Mouse (Mus musculus): ENCODE results near the gene Nme6.
"Not testable (repeated sequence)": the region's sequence is repeated elsewhere in the genome, so short reads cannot be mapped to it uniquely, and the experiment has no call there.

Nme6 gene

DNA sequence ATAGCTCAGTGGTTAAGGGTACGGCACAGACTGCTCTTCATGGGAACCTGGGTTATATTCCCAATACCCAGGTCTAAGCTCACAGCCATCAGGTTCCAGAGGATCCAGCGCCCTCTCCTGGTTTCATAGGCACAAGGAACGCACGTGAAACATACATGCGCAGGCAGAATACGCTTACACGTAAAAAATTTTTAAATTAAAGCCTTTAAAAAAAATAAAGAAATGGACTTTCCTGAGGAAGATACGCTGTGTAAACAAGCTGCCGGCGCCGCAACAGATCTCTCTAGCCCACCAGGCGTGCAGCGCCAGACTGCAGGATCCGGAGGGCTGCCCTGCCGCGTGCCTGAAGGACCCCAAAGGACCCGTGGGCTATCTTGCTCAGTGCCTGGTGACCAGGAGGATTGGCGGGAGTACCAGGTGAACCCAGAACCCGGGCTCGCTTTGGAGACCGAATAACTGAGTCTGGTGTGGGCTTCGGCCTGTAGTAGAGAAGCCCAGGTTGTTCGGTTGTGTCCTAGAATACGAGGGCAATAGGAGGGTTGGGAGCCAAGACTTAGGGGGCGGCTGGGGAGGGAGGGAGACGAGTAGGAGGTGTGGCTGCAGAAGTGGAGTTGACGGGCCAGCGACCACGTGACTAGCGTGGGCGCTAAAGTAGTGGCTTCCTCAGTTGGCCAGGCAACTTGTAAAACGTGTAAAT is at the start of gene Nme6:
Gene Nme6, plus strand, starts transcription at position 359 of the 697 bp plus-strand sequence.
- DNase-seq (ENCODE audit: extremely low spot score, low spot score) = peak; percentile 97

- not testable (repeated sequence) for DNase-seq (ENCODE audit: extremely low spot score, low spot score)
Measured at GRCm38 (mm10) chr9:109790570-109790969, 42.0 kb upstream of the Nme6 start, which contains the start of gene Fbxw27. Fbxw27 (minus strand) TSS chr9:109790670.

GRCm38 (mm10) chr9:109795221-109795620 is 37.3 kb upstream of the Nme6 start:
- no peak for DNase-seq (ENCODE audit: extremely low spot score, low spot score)

GRCm38 (mm10) chr9:109795811-109796210 is 36.7 kb upstream of the Nme6 start:
- no peak for DNase-seq (ENCODE audit: extremely low spot score, low spot score)

- DNase-seq (ENCODE audit: extremely low spot score, low spot score) = peak; percentile 19
Measured at GRCm38 (mm10) chr9:109798051-109798450, 34.5 kb upstream of the Nme6 start.

GRCm38 (mm10) chr9:109805596-109805995 is 27.0 kb upstream of the Nme6 start:
- DNase-seq (ENCODE audit: extremely low spot score, low spot score) = not testable (repeated sequence)

GRCm38 (mm10) chr9:109806260-109806659 is 26.3 kb upstream of the Nme6 start:
- no peak for DNase-seq (ENCODE audit: extremely low spot score, low spot score)

- no peak for DNase-seq (ENCODE audit: extremely low spot score, low spot score)
Measured at GRCm38 (mm10) chr9:109806695-109807293, 25.8 kb upstream of the Nme6 start.

DNA sequence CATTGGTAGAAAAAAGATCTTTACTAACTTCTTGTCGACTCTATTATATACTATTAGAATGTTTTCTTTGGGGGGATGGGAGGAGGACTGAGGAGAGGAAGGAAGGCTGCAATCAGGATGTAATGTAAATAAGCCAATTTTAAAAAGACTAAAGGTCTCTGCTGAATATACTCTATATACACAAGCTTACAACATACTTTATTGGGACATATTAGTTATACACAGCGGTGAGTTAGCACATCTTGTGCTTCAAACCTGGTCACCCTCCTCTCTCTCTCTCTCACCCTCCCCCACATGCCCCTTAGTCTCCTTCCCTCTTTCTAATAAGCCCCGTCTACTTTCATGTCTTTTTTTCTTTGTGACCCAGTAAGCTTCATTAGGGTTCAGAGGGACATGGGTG is 24.7 kb upstream of the Nme6 start:
- DNase-seq (ENCODE audit: extremely low spot score, low spot score) = no peak

GRCm38 (mm10) chr9:109811980-109812379 is 20.6 kb upstream of the Nme6 start, which contains the start of gene Spink8:
Spink8 (plus strand) TSS chr9:109812280.
- DNase-seq (ENCODE audit: extremely low spot score, low spot score) = no peak

DNA sequence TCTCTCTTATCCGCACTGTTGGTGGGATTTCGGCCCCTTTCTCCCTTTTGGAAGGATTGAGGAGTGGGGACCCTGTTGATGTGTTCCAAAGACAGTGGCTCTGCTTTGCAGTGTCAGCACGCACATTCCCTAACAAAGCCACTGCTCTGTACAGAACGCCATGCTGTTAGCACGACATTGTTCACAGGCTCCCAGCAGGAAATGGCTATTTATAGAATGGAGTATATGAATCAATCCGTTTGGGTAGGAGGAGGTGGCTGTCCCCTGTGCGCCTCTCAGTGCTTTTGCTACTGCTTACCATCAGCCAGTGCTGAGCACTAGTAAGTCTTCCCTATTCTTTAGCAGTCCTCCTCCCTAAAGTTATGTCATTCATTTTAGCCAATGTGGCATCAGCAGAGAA is 19.1 kb upstream of the Nme6 start:
- no peak for DNase-seq (ENCODE audit: extremely low spot score, low spot score)

DNA sequence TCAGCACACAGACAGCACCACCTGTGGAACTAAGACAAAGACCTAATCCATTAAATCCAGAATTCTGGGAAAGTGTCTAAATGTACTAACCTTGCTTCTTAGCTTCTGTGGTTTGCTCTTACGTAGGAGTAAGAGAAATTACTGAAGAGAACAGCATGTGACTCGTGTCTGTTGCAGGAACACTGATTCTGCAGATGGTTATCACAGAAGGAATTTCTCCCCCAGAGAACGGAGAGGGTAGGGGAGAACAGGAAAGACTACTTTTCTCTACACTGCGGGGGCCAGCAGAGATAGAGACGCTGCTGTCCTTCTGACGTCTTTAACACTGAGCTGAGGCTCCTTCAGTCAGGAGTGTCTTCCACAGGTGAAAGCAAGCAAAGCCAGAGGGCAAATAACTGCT is 16.2 kb upstream of the Nme6 start:
- DNase-seq (ENCODE audit: extremely low spot score, low spot score) = no peak

DNA sequence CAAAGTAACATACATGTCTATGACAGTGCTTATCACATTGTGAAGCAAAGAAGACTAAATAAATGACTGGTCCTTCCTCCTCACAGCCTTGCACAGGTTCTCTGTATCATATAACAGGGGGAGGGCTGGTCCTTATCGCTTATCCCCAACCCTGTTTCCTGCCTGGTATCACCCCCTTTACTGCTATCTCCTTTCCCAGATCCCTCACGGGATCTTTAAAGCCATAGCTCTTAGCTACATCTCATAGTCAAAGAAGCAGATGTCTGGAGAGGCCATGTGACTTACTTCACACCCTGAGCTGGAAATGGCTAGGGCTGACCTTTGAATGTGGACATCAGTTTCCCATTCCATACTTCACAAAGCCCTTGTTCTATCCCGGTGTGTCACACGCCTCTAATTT is 6.8 kb upstream of the Nme6 start:
- no peak for DNase-seq (ENCODE audit: extremely low spot score, low spot score)

DNA sequence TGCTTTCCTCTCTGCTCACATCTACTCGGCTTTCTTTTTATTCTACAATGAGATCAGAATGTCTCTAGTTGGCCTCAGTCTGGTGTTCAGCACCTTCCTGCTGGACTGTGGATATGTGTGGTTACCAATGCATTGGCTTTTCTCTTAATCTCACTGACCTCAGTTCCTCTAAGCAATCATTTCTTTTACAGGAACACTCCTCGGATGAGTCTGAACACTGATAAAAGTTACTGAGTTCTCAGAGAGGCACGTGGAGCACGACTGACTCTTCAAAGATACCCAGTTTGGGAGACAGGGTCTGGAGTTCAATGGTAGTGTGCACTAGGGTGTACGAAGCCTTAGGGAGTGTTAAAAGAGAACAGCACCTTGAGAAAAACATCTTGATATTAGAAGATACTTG is 6.4 kb upstream of the Nme6 start:
- DNase-seq (ENCODE audit: extremely low spot score, low spot score) = no peak

GRCm38 (mm10) chr9:109833088-109833412 is 501 bp downstream of the Nme6 start:
- no peak for DNase-seq (ENCODE audit: extremely low spot score, low spot score)

DNA sequence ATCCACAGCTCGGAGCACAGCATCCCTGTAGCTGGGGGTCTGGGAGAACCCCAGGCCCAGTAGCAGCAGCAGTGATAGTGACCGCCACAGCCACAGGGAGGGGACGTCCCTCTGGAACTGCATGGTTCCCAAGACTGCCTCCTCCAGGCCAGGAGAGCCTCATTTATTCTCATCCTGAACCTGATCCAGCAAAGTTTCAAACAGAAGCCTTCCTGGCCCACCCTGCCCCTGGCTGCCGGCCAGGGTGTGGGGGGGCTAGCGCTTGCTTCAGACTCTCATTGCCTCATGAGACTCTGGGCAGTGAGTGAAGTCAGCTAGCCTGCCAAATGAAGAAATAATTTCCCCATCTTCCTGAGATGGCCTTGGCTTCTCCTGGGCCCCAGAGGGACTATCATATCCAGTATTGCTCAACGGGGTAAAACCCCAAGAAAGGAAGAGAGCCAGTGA is 16.8 kb downstream of the Nme6 start, which contains the start of gene Camp:
Gene Camp, minus strand, starts transcription at position 306 of the 447 bp plus-strand sequence.
- no peak for DNase-seq (ENCODE audit: extremely low spot score, low spot score)

GRCm38 (mm10) chr9:109850099-109850498 is 17.6 kb downstream of the Nme6 start:
- DNase-seq (ENCODE audit: extremely low spot score, low spot score) = no peak

DNA sequence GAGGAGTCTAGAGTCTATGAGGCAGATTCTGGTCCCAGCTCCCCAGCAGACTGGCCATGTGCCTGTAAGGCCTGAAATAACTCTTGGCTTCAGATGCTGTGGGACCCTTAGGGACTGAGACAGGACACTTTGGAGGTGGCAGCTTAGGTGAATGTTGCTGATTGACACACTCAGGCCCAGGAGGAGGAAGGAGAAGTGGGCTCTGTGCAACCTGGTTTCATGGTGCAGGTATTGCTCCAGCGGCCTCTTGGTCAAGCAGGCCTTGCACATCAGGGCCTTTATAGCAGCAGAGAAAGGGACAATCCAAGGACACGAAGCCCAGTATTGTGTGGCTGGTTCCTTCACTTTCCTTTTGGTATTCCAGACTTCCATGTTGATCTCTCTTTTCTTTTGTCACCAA is 21.8 kb downstream of the Nme6 start:
- DNase-seq (ENCODE audit: extremely low spot score, low spot score) = no peak

- DNase-seq (ENCODE audit: extremely low spot score, low spot score) = no peak
Measured at GRCm38 (mm10) chr9:109855947-109856346, 23.4 kb downstream of the Nme6 start.

DNA sequence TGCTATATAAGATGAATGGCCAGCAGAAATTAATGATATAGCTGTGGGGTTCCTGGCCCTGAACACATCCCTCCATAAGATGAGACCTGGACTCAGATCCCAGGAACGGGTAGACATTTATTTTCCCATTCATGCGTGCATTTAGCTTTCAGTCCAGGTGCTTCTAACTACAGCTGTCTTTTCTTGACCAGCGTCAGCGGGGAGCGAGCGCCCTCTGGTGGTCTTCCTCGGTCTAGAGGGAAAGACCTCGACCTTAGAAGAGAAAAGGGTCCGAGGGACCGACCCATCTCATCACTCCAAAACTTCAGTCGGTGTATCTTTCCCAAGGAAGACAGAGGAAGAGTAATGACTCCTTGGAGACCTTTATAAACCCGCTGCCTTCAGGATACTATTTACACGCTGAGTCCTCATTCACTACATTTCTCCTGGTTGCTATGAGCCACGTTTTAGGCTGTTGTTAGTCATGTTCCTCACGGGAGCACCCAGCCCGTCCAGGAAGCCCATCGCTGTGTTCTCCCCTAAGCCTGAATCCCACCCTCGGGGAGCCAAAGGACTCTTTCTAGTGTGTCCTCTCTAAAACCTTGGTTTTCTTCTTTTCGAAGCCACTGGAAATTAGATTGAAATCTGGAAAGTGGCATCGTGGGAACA is 30.0 kb downstream of the Nme6 start:
- peak; percentile 90 for DNase-seq (ENCODE audit: extremely low spot score, low spot score)

DNA sequence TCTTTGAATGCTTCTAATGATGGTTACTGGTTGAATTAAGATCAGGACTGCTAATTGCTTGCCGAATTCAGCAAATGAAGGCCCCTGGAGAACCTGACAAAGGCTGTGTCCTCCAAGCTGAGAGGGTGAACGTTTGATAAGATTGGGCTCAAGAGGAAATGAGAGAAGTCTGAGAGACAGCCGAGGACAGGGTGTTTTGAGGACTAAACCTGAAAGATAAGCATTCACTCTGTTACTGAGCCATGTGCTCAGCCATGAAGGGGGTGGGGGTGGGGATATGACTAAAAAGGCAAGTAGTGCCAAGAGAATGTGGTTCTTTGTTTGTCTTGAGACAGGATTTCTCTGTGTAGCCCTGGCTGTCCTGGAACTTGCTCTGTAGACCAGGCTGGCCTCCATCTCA is 30.5 kb downstream of the Nme6 start:
- no peak for DNase-seq (ENCODE audit: extremely low spot score, low spot score)

GRCm38 (mm10) chr9:109866218-109866617 is 33.7 kb downstream of the Nme6 start:
- DNase-seq (ENCODE audit: extremely low spot score, low spot score) = no peak
